ENCODE assay signal across 17 mouse cellular contexts in genomic region chr6:114078556-114078955, GRCm38 (mm10). TPM values are rescaled to one million over a fixed set of nuclear protein-coding genes. Genes with fewer than 3 reads are reported as not detected.
"Had no signal": no experiment of that assay in that cellular context is flagged by ENCODE, and none has a peak within 500 bp of the region (broad histone marks: within the 10 kb centered on the region; RNA-seq: fewer than 3 reads in every experiment).

No protein-coding gene starts in this region.

- ATAC-seq: liver, embryonic 12.5 days; midbrain, embryonic 15.5 days had no signal

- H3K4me3 ChIP-seq: limb, embryonic 15.5 days; liver, embryonic 12.5 days; megakaryocyte, embryonic 14.5 days; midbrain, embryonic 15.5 days; neural tube, embryonic 12.5 days had no signal

- DNase-seq: kidney, postnatal 25 days; layer of hippocampus, adult 9-11 months; layer of hippocampus, postnatal 36 days; lung, embryonic 14.5 days; lung, postnatal 10 days; lung, postnatal 4 days; thymus, postnatal 4 days had no signal

- H3K9ac ChIP-seq: limb, embryonic 15.5 days; liver, embryonic 12.5 days; lung, embryonic 14.5 days; midbrain, embryonic 15.5 days; neural tube, embryonic 12.5 days had no signal

- H3K9me3 ChIP-seq: limb, embryonic 15.5 days; liver, embryonic 12.5 days; megakaryocyte, embryonic 14.5 days; midbrain, embryonic 15.5 days; neural tube, embryonic 12.5 days had no signal

- H3K27me3 ChIP-seq: limb, embryonic 15.5 days; liver, embryonic 12.5 days; midbrain, embryonic 15.5 days; neural tube, embryonic 12.5 days had no signal

- H3K36me3 ChIP-seq: limb, embryonic 15.5 days; liver, embryonic 12.5 days; midbrain, embryonic 15.5 days; neural tube, embryonic 12.5 days had no signal

- H3K27ac ChIP-seq: limb, embryonic 15.5 days; liver, embryonic 12.5 days; midbrain, embryonic 15.5 days; neural tube, embryonic 12.5 days; stomach, postnatal 0 days had no signal

- H3K4me2 ChIP-seq: limb, embryonic 15.5 days; liver, embryonic 12.5 days; lung, embryonic 14.5 days; midbrain, embryonic 11.5 days; midbrain, embryonic 15.5 days; neural tube, embryonic 12.5 days had no signal

- H3K4me1 ChIP-seq: limb, embryonic 15.5 days; liver, embryonic 12.5 days; megakaryocyte, embryonic 14.5 days; midbrain, embryonic 15.5 days; neural tube, embryonic 12.5 days had no signal

RNA-seq across cellular contexts. Expression of gene Atp2b2, which starts 36.1 kb away (rescaled TPM):
- total RNA-seq: monocyte, adult 5-6 weeks; neutrophil, adult 5-6 weeks had no signal

RNA-seq across cellular contexts. Expression of gene Slc6a11, which starts 52.5 kb away (rescaled TPM):
- total RNA-seq: monocyte, adult 5-6 weeks; neutrophil, adult 5-6 weeks had no signal
- polyA plus RNA-seq: liver, embryonic 12.5 days; liver, embryonic 16.5 days had no signal
